Mouse (Mus musculus): ENCODE measurements around the gene Nfkb1. TPM values are rescaled to one million over a fixed set of nuclear protein-coding genes. Genes with fewer than 3 reads are reported as not detected.

The Nfkb1 gene
- 9.2 and 11.2 TPM in 2 replicates for polyA plus RNA-seq (2015; fragmentation: Nextera tagmentation; extraction: Ambion mirVana)

DNA sequence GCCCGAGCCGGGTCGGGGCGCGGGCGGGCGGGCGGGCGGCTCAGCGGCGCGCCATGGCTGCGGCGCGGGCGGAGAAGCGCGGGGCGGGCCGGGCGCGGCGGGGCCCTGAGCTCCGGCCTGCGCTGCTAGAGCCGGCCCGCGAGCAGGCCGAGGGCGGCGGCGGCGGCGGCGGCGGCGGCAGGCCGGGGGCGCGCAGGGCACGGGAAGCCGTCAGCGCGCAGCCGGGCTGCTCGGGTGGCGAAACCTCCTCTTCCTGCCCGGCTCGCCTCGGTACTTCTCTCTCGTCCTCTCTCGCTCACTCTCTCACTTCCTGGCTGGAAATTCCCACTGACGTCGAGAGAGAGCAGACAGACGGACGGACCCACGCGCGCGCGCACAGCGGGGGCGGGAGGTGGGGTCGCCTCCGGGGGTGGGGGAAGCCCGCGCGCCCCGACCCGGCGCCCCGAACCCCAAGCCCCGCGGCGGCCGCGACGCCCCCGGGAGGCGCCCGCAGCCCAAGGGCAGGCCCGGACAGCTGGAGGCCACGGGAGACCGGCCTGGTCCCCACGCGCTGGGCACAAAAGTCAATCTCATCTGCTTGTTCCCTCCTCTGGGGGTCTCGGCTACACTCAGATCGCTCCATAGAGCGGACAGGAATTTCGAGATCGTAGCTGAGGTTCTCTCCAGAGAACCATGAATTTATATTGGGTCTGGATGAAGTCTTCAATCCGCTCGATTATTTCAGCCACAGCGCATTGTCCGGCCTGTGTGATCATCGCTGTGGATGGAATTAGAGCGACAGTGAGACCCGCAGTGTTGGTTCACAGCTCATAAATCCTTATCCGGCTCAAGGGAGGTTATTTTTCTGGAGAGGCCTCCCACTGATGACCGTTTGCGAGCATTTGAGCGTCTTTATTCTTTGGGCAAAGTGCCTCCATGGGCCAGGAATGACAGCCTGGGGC, at the start of gene Nfkb1:
Gene Nfkb1, minus strand, starts transcription at position 357 of the 941 bp plus-strand sequence.

Other genes starting within 250 kb of the Nfkb1 start
- 7.2 and 7.6 TPM in 2 replicates for gene Manba, start 205.9 kb downstream of the Nfkb1 start, polyA plus RNA-seq (2015; fragmentation: Nextera tagmentation; extraction: Ambion mirVana)
- gene Slc39a8, start 133.7 kb upstream of the Nfkb1 start, polyA plus RNA-seq (2015; fragmentation: Nextera tagmentation; extraction: Ambion mirVana), result 0.96 and 1.5 TPM in 2 replicates

Measured in skeletal muscle tissue, postnatal 0 days (tissue).